Mouse (Mus musculus): ENCODE results near the gene Trf. TPM values are rescaled to one million over a fixed set of nuclear protein-coding genes. Genes with fewer than 3 reads are reported as not detected.
A peak's percentile ranks its signal among the peaks of the same experiment; 100 is the strongest.

The Trf gene
- total and polyA plus RNA-seq, 2 experiments, result 18,586 to 26,375 TPM

- H3K4me1 ChIP-seq (ENCODE audit: control insufficient read depth, insufficient read depth, low read length), result 0 out of 2 replicates have a peak, but pooled peaks cover 3% of the 10 kb centered on the region
- WGBS, result 1% methylated on average over 45 of the region's 45 CpGs
- peaks cover 15% of the 10 kb centered on the region for H3K36me3 ChIP-seq (ENCODE audit: control insufficient read depth, insufficient read depth, low read length)
- H3K27me3 ChIP-seq (ENCODE audit: control insufficient read depth, insufficient read depth, low read length), result no peaks in the 10 kb centered on the region
- no peak within 1 kb of the TSS; the same call in 1 of the 2 replicates for H3K27ac ChIP-seq (replicated peaks; ENCODE audit: insufficient read depth, low read depth, low read length)
- no peaks in the 10 kb centered on the region for H3K79me2 ChIP-seq (ENCODE audit: control insufficient read depth, insufficient read depth, low read length)
- TF ChIP-seq POLR2A (IDR thresholded peaks at IDR 0.05; ENCODE audit: extremely low read depth, insufficient read depth, low read length), result 0 out of 2 replicates have a peak, but pooled peaks have one; percentile 19
- TF ChIP-seq CTCF (IDR thresholded peaks at IDR 0.05; ENCODE audit: low read depth, low read length), result no peak
- peak; percentile 84 for DNase-seq (ENCODE audit: extremely low read depth, low read depth, low spot score)
- peak within 1 kb of the TSS; percentile 94 for H3K9ac ChIP-seq (ENCODE audit: low read depth, low read length)
- H3K4me3 ChIP-seq (ENCODE audit: insufficient read depth, low read depth, low read length), result peak within 1 kb of the TSS; percentile 96
Observed at GRCm38 (mm10) chr9:103201561-103202260, 28.5 kb downstream of the Trf start, which contains the start of gene Srprb. Gene Srprb, minus strand, starts transcription at chr9:103202137.

GRCm38 (mm10) chr9:103188416-103188815 is 41.8 kb downstream of the Trf start:
- H3K27ac ChIP-seq (replicated peaks; ENCODE audit: insufficient read depth, low read depth, low read length), result no peak overlapping the region
- no peak overlapping the region for H3K9ac ChIP-seq (ENCODE audit: low read depth, low read length)
- H3K27me3 ChIP-seq (ENCODE audit: control insufficient read depth, insufficient read depth, low read length), result no peaks in the 10 kb centered on the region
- no peak overlapping the region for H3K4me3 ChIP-seq (ENCODE audit: insufficient read depth, low read depth, low read length)
- H3K79me2 ChIP-seq (ENCODE audit: control insufficient read depth, insufficient read depth, low read length), result no peaks in the 10 kb centered on the region
- no peak for TF ChIP-seq CTCF (IDR thresholded peaks at IDR 0.05; ENCODE audit: low read depth, low read length)
- TF ChIP-seq POLR2A (IDR thresholded peaks at IDR 0.05; ENCODE audit: extremely low read depth, insufficient read depth, low read length), result no peak
- WGBS, result 91% methylated on average over 4 of the region's 4 CpGs
- H3K36me3 ChIP-seq (ENCODE audit: control insufficient read depth, insufficient read depth, low read length), result peaks cover 20% of the 10 kb centered on the region
- no peak for DNase-seq (ENCODE audit: extremely low read depth, low read depth, low spot score)
- no peaks in the 10 kb centered on the region for H3K4me1 ChIP-seq (ENCODE audit: control insufficient read depth, insufficient read depth, low read length)

- Histone ChIP-seq H3K27ac (replicated peaks; ENCODE audit: insufficient read depth, low read depth, low read length) (no peak overlapping the region), H3K79me2 (ENCODE audit: control insufficient read depth, insufficient read depth, low read length) (no peaks in the 10 kb centered on the region), H3K36me3 (ENCODE audit: control insufficient read depth, insufficient read depth, low read length) (peaks cover 14% of the 10 kb centered on the region), H3K4me3 (ENCODE audit: insufficient read depth, low read depth, low read length) (no peak overlapping the region), H3K4me1 (ENCODE audit: control insufficient read depth, insufficient read depth, low read length) (no peaks in the 10 kb centered on the region), H3K9ac (ENCODE audit: low read depth, low read length) (no peak overlapping the region), H3K27me3 (ENCODE audit: control insufficient read depth, insufficient read depth, low read length) (no peaks in the 10 kb centered on the region)
- no peak for DNase-seq (ENCODE audit: extremely low read depth, low read depth, low spot score)
- WGBS, result 66% methylated on average over 9 of the region's 9 CpGs
- no peak for TF ChIP-seq CTCF (IDR thresholded peaks at IDR 0.05; ENCODE audit: low read depth, low read length)
- TF ChIP-seq POLR2A (IDR thresholded peaks at IDR 0.05; ENCODE audit: extremely low read depth, insufficient read depth, low read length), result no peak
Observed at GRCm38 (mm10) chr9:103186747-103187146, 43.5 kb downstream of the Trf start.

DNA sequence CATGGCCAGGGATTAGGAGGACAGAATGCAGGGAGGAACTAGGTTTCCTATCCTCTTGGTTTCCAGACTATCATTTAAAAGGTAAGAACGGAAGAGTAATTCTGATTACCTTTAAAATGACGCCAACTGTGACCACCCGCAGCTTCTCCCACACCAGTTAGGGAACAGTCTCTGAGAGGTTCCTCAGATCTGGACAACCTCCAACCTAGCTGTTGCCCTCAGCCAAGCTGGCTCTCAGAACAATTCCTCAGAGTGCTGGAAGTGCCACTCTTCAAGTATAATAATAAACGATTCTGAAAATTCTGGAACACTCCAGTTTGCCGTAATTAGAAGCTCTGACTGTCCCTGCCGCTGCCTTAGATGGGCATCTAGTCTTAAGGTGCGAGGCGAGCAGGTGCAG is 44.3 kb downstream of the Trf start:
- Histone ChIP-seq H3K4me3 (ENCODE audit: insufficient read depth, low read depth, low read length) (no peak overlapping the region), H3K27ac (replicated peaks; ENCODE audit: insufficient read depth, low read depth, low read length) (no peak overlapping the region), H3K9ac (ENCODE audit: low read depth, low read length) (no peak overlapping the region), H3K79me2 (ENCODE audit: control insufficient read depth, insufficient read depth, low read length) (no peaks in the 10 kb centered on the region), H3K4me1 (ENCODE audit: control insufficient read depth, insufficient read depth, low read length) (no peaks in the 10 kb centered on the region), H3K36me3 (ENCODE audit: control insufficient read depth, insufficient read depth, low read length) (peaks cover 10% of the 10 kb centered on the region), H3K27me3 (ENCODE audit: control insufficient read depth, insufficient read depth, low read length) (no peaks in the 10 kb centered on the region)
- TF ChIP-seq CTCF (IDR thresholded peaks at IDR 0.05; ENCODE audit: low read depth, low read length), result no peak
- no peak for TF ChIP-seq POLR2A (IDR thresholded peaks at IDR 0.05; ENCODE audit: extremely low read depth, insufficient read depth, low read length)
- WGBS, result 95% methylated on average over 8 of the region's 8 CpGs
- no peak for DNase-seq (ENCODE audit: extremely low read depth, low read depth, low spot score)

GRCm38 (mm10) chr9:103184855-103185254 is 45.4 kb downstream of the Trf start:
- Histone ChIP-seq H3K79me2 (ENCODE audit: control insufficient read depth, insufficient read depth, low read length) (no peaks in the 10 kb centered on the region), H3K4me3 (ENCODE audit: insufficient read depth, low read depth, low read length) (no peak overlapping the region), H3K36me3 (ENCODE audit: control insufficient read depth, insufficient read depth, low read length) (peaks cover 6% of the 10 kb centered on the region; the same call in 1 of the 2 replicates), H3K9ac (ENCODE audit: low read depth, low read length) (no peak overlapping the region), H3K27ac (replicated peaks; ENCODE audit: insufficient read depth, low read depth, low read length) (no peak overlapping the region), H3K4me1 (ENCODE audit: control insufficient read depth, insufficient read depth, low read length) (no peaks in the 10 kb centered on the region), H3K27me3 (ENCODE audit: control insufficient read depth, insufficient read depth, low read length) (no peaks in the 10 kb centered on the region)
- WGBS, result 77% methylated on average over 4 of the region's 4 CpGs
- TF ChIP-seq POLR2A (IDR thresholded peaks at IDR 0.05; ENCODE audit: extremely low read depth, insufficient read depth, low read length) (no peak), CTCF (IDR thresholded peaks at IDR 0.05; ENCODE audit: low read depth, low read length) (no peak)
- no peak for DNase-seq (ENCODE audit: extremely low read depth, low read depth, low spot score)

- DNase-seq (ENCODE audit: extremely low read depth, low read depth, low spot score), result no peak
- H3K27me3 ChIP-seq (ENCODE audit: control insufficient read depth, insufficient read depth, low read length), result no peaks in the 10 kb centered on the region
- WGBS, result 93% methylated on average over 8 of the region's 8 CpGs
- TF ChIP-seq POLR2A (IDR thresholded peaks at IDR 0.05; ENCODE audit: extremely low read depth, insufficient read depth, low read length), result no peak
- TF ChIP-seq CTCF (IDR thresholded peaks at IDR 0.05; ENCODE audit: low read depth, low read length), result no peak
- no peaks in the 10 kb centered on the region for H3K4me1 ChIP-seq (ENCODE audit: control insufficient read depth, insufficient read depth, low read length)
- no peaks in the 10 kb centered on the region for H3K79me2 ChIP-seq (ENCODE audit: control insufficient read depth, insufficient read depth, low read length)
- no peak overlapping the region for H3K4me3 ChIP-seq (ENCODE audit: insufficient read depth, low read depth, low read length)
- no peak overlapping the region for H3K27ac ChIP-seq (replicated peaks; ENCODE audit: insufficient read depth, low read depth, low read length)
- H3K9ac ChIP-seq (ENCODE audit: low read depth, low read length), result no peak overlapping the region
- H3K36me3 ChIP-seq (ENCODE audit: control insufficient read depth, insufficient read depth, low read length), result no peaks in the 10 kb centered on the region
Observed at GRCm38 (mm10) chr9:103181886-103182285, 48.4 kb downstream of the Trf start.
